Mouse (Mus musculus): Measurements from ENCODE around the gene Dnase1l2. TPM values are rescaled to one million over a fixed set of nuclear protein-coding genes. Genes with fewer than 3 reads are reported as not detected.

Dnase1l2 gene
- polyA plus RNA-seq, 1 experiment from 2014 or later = 2.3 TPM

GRCm38 (mm10) chr17:24473612-24474275, 30.8 kb upstream of the Dnase1l2 start, which contains the start of gene Bricd5:
TSS of gene Bricd5 (plus strand) at chr17:24473884.
- Histone ChIP-seq H3K4me3 (ENCODE audit: low read depth, low read length) (no peak within 1 kb of the TSS), H3K4me1 (ENCODE audit: control insufficient read depth, insufficient read depth, low read length) (peaks cover 22% of the 10 kb centered on the region), H3K27ac (ENCODE audit: low read depth, low read length) (no peak within 1 kb of the TSS), H3K4me2 (ENCODE audit: low read length) (no peak within 1 kb of the TSS), H3K9ac (ENCODE audit: low read length) (0 out of 2 replicates have a peak within 1 kb of the TSS, but pooled peaks have one; percentile 83), H3K36me3 (ENCODE audit: control insufficient read depth, insufficient read depth, low read length) (peaks cover 54% of the 10 kb centered on the region), H3K27me3 (replicated peaks; ENCODE audit: control insufficient read depth, insufficient read depth, low read length) (no peaks in the 10 kb centered on the region), H3K9me3 (replicated peaks; ENCODE audit: control insufficient read depth, low read length) (no peaks in the 10 kb centered on the region)
- no peak for DNase-seq (ENCODE audit: low spot score)
- WGBS = 77% methylated on average over 6 of the region's 6 CpGs
- no peak for ATAC-seq

DNA sequence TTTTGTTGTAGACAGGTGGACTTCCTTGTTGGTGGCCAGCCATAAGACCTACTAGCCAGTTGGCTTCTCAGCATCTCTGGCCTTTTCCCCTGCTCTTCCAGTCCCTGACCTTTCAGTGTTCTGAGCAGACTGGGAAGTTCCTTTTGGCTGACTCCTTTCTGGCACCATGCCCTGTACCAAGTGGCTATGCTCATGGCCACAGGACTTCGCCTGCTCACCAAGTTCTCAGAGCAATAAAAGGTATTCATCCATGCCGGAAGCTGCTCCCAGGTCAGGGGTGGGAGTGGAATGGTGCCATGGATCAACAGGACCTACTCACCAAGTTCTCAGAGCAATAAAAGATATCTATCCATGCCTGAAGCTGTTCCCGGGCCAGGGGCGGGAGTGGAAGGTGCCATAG, 29.6 kb upstream of the Dnase1l2 start:
- H3K27ac ChIP-seq (ENCODE audit: low read depth, low read length) = no peak overlapping the region
- DNase-seq (ENCODE audit: low spot score) (no peak), ATAC-seq (no peak)
- H3K9ac ChIP-seq (ENCODE audit: low read length) = 0 out of 2 replicates have a peak overlapping the region, but pooled peaks have one; percentile 83
- H3K36me3 ChIP-seq (ENCODE audit: control insufficient read depth, insufficient read depth, low read length) = peaks cover 52% of the 10 kb centered on the region
- no peaks in the 10 kb centered on the region for H3K9me3 ChIP-seq (replicated peaks; ENCODE audit: control insufficient read depth, low read length)
- 84% methylated on average over 4 of the region's 4 CpGs for WGBS
- no peaks in the 10 kb centered on the region for H3K27me3 ChIP-seq (replicated peaks; ENCODE audit: control insufficient read depth, insufficient read depth, low read length)
- H3K4me2 ChIP-seq (ENCODE audit: low read length) = peak overlapping the region; percentile 81
- 0 out of 2 replicates have a peak overlapping the region, but pooled peaks have one; percentile 81 for H3K4me3 ChIP-seq (ENCODE audit: low read depth, low read length)
- peaks cover 17% of the 10 kb centered on the region for H3K4me1 ChIP-seq (ENCODE audit: control insufficient read depth, insufficient read depth, low read length)

GRCm38 (mm10) chr17:24470701-24471527, 28.0 kb upstream of the Dnase1l2 start:
- no peaks in the 10 kb centered on the region for H3K27me3 ChIP-seq (replicated peaks; ENCODE audit: control insufficient read depth, insufficient read depth, low read length)
- peak overlapping the region; percentile 81 for H3K4me2 ChIP-seq (ENCODE audit: low read length)
- DNase-seq (ENCODE audit: low spot score) (no peak), ATAC-seq (no peak)
- H3K4me3 ChIP-seq (ENCODE audit: low read depth, low read length) = peak overlapping the region; percentile 81
- H3K27ac ChIP-seq (ENCODE audit: low read depth, low read length) = peak overlapping the region; percentile 72
- H3K4me1 ChIP-seq (ENCODE audit: control insufficient read depth, insufficient read depth, low read length) = peaks cover 17% of the 10 kb centered on the region
- H3K9me3 ChIP-seq (replicated peaks; ENCODE audit: control insufficient read depth, low read length) = no peaks in the 10 kb centered on the region
- peak overlapping the region; percentile 83 for H3K9ac ChIP-seq (ENCODE audit: low read length)
- under 1% methylated on average over 68 of the region's 68 CpGs for WGBS
- H3K36me3 ChIP-seq (ENCODE audit: control insufficient read depth, insufficient read depth, low read length) = peaks cover 36% of the 10 kb centered on the region

GRCm38 (mm10) chr17:24469910-24470602, 27.2 kb upstream of the Dnase1l2 start, which contains the start of the genes E4f1 and Pgp:
TSS of gene E4f1 (minus strand) at chr17:24470313.
TSS of gene Pgp (plus strand) at chr17:24470392.
- Histone ChIP-seq H3K9ac (ENCODE audit: low read length) (peak within 1 kb of the TSS; percentile 83), H3K4me1 (ENCODE audit: control insufficient read depth, insufficient read depth, low read length) (peaks cover 17% of the 10 kb centered on the region), H3K9me3 (replicated peaks; ENCODE audit: control insufficient read depth, low read length) (no peaks in the 10 kb centered on the region), H3K36me3 (ENCODE audit: control insufficient read depth, insufficient read depth, low read length) (peaks cover 28% of the 10 kb centered on the region), H3K27me3 (replicated peaks; ENCODE audit: control insufficient read depth, insufficient read depth, low read length) (no peaks in the 10 kb centered on the region), H3K4me3 (ENCODE audit: low read depth, low read length) (peak within 1 kb of the TSS; percentile 81), H3K27ac (ENCODE audit: low read depth, low read length) (peak within 1 kb of the TSS; percentile 80), H3K4me2 (ENCODE audit: low read length) (peak within 1 kb of the TSS; percentile 81)
- WGBS = under 1% methylated on average over 73 of the region's 75 CpGs
- ATAC-seq (peak; percentile 99), DNase-seq (ENCODE audit: low spot score) (peak; percentile 100)

GRCm38 (mm10) chr17:24469336-24469909, 26.5 kb upstream of the Dnase1l2 start:
- peaks cover 22% of the 10 kb centered on the region for H3K36me3 ChIP-seq (ENCODE audit: control insufficient read depth, insufficient read depth, low read length)
- no peak for DNase-seq (ENCODE audit: low spot score)
- H3K9me3 ChIP-seq (replicated peaks; ENCODE audit: control insufficient read depth, low read length) = no peaks in the 10 kb centered on the region
- H3K4me2 ChIP-seq (ENCODE audit: low read length) = peak overlapping the region; percentile 81
- peaks cover 17% of the 10 kb centered on the region for H3K4me1 ChIP-seq (ENCODE audit: control insufficient read depth, insufficient read depth, low read length)
- 16% methylated on average over 7 of the region's 7 CpGs for WGBS
- H3K27me3 ChIP-seq (replicated peaks; ENCODE audit: control insufficient read depth, insufficient read depth, low read length) = no peaks in the 10 kb centered on the region
- H3K4me3 ChIP-seq (ENCODE audit: low read depth, low read length) = peak overlapping the region; percentile 81
- no peak for ATAC-seq
- peak overlapping the region; percentile 83 for H3K9ac ChIP-seq (ENCODE audit: low read length)
- peak overlapping the region; percentile 80 for H3K27ac ChIP-seq (ENCODE audit: low read depth, low read length)

GRCm38 (mm10) chr17:24468636-24469246, 25.8 kb upstream of the Dnase1l2 start:
- H3K4me2 ChIP-seq (ENCODE audit: low read length) = no peak overlapping the region
- H3K9ac ChIP-seq (ENCODE audit: low read length) = no peak overlapping the region
- 87% methylated on average over 5 of the region's 5 CpGs for WGBS
- no peaks in the 10 kb centered on the region for H3K27me3 ChIP-seq (replicated peaks; ENCODE audit: control insufficient read depth, insufficient read depth, low read length)
- no peak for ATAC-seq
- no peak for DNase-seq (ENCODE audit: low spot score)
- H3K27ac ChIP-seq (ENCODE audit: low read depth, low read length) = no peak overlapping the region
- peaks cover 17% of the 10 kb centered on the region for H3K4me1 ChIP-seq (ENCODE audit: control insufficient read depth, insufficient read depth, low read length)
- H3K36me3 ChIP-seq (ENCODE audit: control insufficient read depth, insufficient read depth, low read length) = peaks cover 15% of the 10 kb centered on the region
- H3K4me3 ChIP-seq (ENCODE audit: low read depth, low read length) = no peak overlapping the region
- no peaks in the 10 kb centered on the region for H3K9me3 ChIP-seq (replicated peaks; ENCODE audit: control insufficient read depth, low read length)

GRCm38 (mm10) chr17:24463374-24464133, 20.6 kb upstream of the Dnase1l2 start:
- no peaks in the 10 kb centered on the region for H3K9me3 ChIP-seq (replicated peaks; ENCODE audit: control insufficient read depth, low read length)
- no peaks in the 10 kb centered on the region for H3K27me3 ChIP-seq (replicated peaks; ENCODE audit: control insufficient read depth, insufficient read depth, low read length)
- no peak overlapping the region for H3K4me2 ChIP-seq (ENCODE audit: low read length)
- WGBS = 63% methylated on average over 6 of the region's 6 CpGs
- no peaks in the 10 kb centered on the region for H3K36me3 ChIP-seq (ENCODE audit: control insufficient read depth, insufficient read depth, low read length)
- no peak for DNase-seq (ENCODE audit: low spot score)
- no peaks in the 10 kb centered on the region for H3K4me1 ChIP-seq (ENCODE audit: control insufficient read depth, insufficient read depth, low read length)
- H3K27ac ChIP-seq (ENCODE audit: low read depth, low read length) = no peak overlapping the region
- H3K4me3 ChIP-seq (ENCODE audit: low read depth, low read length) = no peak overlapping the region
- ATAC-seq = no peak
- H3K9ac ChIP-seq (ENCODE audit: low read length) = no peak overlapping the region
